Mouse (Mus musculus) adrenal gland (tissue): ENCODE measurements around the gene Palm3.

Experiments used
- intact Hi-C: fragments of 180-260 bp; cut with DNase I; formaldehyde crosslinking; loops from one replicate; pipeline ENCODE4 v1.15.1; 2025
- microRNA-seq, 2 experiments: library from miRNA; unstranded; fragments of <30 nt; microRNA quantifications; one replicate each; pipeline ENCODE4; 2019

The Palm3 gene

DNA sequence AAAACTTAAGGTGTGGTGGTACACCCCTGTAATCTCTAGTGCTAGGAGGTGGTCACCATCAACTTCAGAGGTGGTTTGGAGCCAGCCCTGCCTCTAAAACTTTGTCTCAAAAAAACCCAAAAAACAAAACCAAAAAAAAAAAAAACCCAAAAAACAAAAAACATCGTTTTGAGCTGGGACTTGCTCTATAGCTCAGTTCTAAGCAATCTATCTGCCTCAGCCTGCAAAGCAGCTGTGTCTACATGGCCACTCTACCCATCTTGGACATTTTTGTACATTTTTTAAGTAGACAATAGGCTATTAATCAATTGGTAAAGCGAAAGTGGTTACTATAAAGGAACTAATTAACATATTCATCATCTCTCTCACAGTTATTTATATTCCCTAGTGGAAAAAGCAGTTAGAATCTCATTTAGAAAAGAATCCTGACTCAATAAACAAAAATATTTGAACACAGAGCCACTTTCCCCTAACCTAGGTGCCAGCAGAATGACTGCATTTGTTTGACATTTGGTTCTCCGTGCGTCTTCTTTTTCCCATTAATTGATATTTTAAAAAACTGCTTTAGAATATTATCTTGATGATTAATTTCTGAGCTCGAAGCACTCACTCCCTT lies 44.3 kb downstream of the Palm3 start:
- intact Hi-C loops, result no loop called here

DNA sequence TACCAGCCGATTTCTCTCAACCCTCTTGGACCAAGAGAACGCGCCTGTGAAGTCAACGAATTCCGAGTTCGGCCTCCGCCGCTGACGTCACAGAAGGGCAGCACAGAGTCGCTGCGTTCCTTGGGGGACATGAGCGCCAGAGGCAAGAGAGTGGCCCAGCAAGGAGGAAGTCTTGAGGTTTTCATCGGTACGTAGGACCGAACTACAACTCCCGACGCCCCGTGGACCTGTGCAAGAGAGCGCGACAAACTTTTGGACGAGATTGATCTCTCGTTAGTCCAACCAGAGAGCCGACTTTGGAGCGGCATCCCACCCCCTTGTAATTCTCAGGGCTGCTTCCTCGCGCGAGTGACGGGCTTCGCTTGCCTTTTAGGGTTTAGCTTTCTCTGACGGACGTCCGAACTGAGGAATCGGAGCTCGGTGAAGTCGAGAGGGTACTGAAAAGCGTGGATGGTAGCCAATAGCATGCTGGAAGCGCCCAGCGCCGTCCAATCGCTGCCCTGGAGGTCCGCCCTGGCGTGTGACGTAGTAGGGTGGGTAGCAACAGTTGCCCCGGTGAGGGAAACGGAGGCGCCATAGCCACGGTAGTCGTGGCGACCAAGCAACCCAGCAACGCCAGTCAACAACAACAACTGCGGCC lies 45.1 kb downstream of the Palm3 start, which contains the start of gene Rfx1:
Gene Rfx1, plus strand, starts transcription at position 544 of the 640 bp plus-strand sequence.
- intact Hi-C loops, result no loop called here

DNA sequence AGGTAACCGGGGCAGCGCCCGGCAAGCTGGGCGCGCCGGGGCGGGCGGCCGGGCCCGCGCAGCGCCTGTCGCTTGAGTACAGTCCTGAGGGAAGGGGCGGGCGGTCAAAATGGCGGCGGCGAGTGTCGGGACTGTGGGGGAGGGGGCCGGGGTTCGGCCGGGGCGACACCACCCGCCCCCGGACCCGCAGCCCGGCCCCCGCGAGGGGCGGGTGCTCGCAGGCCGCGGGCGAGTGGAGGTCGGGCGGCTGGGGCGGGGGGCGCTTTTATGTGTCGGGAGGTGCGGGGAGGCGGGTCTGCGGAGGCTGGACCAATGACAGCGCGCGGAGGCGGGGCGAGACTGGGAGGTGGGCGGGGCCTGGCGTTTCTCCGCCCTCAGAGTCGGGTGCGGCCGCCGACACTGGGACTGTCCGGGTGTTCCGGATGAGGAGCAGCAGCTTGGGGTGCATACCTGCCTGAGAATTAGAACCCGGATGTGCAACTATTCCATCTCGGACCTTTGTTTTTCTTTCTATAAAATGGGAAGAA lies 45.8 kb downstream of the Palm3 start:
- intact Hi-C loops, result no loop called here

DNA sequence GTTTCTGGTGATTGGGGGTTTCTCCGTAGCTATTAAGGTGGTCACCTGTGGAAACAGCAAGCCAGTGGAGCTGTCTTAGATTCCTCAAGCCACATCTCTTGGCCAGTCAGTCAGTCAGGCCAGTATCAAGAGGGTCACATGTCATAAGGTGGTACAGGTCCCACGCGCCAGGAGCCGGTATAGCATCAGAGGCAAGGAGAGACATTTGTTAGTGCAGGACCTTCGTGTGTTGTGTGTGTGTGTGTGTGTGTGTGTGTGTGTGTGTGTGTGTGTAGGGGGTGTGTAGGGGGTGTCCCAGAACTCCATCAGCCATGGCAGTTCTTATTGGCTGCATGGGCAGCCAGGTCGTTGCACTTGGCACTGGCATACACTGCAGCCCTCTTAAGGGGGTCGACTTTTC lies 46.6 kb downstream of the Palm3 start:
- intact Hi-C loops, result no loop called here

DNA sequence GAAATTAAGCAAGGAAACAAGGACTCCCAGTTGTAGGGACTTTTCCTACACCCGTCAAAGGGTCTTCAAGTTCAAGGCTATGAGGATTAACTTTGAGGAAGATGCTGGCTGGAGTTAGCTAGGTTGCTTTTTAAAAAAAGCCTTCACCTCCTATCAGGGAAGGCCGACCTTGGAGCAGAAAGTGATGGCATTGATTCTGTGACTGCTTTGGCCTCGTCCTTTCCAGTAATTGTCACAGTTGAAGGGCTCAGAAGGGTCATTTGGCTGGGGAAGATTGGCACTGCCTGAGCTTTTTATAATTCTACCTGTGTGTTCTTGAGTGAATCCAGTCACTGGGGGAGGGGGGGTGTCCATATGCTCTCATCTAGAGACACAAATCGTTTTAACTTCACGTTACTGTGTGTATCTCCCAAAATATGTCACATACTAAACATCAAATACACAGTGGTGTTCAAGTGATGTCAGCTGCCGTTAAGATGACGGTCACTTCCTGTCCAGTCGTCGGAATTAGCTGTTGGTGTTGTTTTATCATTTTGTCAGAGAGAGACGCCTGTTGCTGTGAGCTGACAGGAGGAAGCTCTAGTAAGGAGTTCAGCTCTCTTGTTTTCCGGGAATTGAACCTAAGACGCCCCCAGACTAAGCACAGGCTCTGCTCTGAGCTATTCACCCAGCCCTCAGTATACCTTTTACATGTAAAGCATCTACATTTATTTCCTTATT lies 47.2 kb downstream of the Palm3 start:
- intact Hi-C loops, result no loop called here

DNA sequence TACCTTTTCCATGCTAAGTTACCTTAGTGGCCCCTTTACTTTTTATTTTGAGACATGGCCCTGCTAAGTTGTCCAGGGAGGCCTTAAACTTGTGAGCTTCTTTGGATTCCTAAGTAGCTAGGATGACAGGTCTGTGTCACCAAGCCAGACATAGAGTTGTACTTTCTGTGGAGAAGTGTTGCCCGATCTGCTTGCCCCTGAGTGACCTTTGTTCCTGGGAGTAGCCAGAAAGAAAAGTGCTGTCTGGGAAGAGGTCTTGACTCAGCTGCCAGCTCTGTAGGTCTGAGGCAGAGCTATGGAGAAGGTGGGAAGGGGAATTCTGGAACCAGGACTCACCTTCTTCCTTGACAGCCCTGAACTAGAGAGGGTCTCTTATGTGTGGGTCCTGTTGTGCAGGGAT lies 47.9 kb downstream of the Palm3 start:
- intact Hi-C loops, result no loop called here

DNA sequence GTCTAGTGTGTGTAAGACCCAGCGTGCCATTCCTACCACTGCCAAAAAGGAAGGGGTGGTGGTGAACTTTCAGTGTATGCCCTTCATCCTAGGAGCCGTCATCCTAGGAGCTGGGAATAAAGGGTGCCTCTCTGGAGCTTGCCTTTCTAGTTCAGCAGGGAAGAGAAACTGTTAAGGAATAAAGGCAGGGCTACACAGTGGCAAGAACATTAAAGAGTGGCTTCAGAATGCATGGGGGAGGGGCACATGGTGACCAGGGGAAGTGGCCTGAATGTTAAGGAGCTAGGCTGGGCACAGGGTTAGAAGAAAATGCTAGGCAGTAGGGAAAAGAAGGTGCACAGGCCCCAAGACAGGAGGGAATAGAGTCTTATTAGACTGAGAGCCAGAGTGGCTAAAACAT lies 48.5 kb downstream of the Palm3 start:
- intact Hi-C loops, result no loop called here

DNA sequence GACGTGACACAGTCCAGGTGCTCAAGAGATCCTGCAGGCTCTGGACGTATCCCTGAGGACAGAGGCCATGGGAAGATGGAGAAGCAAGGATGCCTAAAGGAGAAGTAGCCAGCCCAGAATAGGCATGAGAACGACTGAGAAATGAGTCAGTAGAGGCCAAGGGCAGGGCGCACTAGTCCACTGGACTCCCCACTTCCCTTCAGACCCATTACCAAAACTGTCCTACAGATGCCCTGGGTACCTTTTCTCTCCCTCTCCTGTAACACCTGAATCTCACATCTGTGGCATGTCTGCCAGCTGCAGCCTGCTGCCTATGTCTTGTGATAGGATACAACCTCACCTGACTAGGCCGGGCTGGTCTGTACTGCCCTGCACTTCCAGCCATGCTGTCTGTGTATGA lies 49.0 kb downstream of the Palm3 start:
- intact Hi-C loops, result no loop called here

DNA sequence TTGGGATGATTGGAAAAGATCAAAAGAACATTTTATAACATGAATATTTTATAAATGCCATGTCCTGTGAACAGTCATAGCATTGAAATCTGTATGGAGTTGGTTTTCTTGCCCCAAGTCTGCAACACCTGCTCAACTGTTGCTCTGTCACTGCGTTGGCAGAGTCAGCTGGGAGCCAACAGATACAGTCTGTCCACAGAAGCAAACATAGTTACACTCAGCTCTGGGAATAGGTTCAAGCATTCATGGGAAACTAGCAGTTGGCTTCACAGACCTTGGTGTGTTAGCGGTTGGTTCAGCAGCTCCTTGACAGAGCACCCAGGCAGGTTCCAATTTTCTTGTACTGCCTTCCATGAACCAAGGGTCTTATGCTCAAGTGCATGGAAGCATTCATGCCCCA lies 49.4 kb downstream of the Palm3 start:
- intact Hi-C loops, result no loop called here

DNA sequence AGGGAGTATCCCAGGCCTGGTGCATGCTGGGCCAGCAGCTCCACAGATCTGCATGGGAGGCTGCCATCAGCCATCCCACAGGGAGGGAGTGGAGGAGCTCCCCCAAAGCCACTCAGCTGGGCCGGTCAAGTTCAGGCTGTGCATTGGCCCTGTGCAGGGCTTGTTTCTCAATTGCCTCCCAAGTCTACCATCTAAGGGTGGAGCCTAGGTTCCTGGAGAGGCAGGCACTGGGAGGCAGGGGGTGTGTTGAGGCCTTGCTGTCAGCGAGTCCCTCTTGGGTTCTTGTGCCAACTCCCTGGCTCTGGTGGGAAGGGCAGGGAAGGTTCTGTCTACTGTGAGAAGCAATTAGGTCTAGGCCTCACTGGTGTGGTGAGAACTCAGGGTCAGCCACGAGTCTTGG lies 50.6 kb downstream of the Palm3 start:
- intact Hi-C loops, result no loop called here

DNA sequence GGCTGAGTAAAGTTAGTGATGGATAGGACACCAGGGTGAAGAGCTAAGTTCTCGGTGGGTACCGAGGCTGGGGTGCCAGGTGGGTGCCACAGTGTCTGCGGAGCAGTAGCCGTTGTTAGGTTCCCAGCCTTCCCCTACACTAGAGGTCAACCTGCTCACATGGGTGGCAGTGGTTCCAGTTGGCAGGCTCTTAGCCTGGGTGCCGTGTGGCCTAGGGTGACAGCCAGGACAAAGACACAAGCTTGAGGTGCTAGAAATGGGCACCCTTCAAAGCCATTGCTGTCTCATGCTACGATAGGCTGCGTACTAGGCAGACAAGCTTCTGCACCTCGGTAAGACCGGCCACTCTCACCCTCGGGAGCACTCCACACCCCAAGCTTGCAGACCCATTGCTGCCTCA lies 51.0 kb downstream of the Palm3 start:
- intact Hi-C loops, result no loop called here

DNA sequence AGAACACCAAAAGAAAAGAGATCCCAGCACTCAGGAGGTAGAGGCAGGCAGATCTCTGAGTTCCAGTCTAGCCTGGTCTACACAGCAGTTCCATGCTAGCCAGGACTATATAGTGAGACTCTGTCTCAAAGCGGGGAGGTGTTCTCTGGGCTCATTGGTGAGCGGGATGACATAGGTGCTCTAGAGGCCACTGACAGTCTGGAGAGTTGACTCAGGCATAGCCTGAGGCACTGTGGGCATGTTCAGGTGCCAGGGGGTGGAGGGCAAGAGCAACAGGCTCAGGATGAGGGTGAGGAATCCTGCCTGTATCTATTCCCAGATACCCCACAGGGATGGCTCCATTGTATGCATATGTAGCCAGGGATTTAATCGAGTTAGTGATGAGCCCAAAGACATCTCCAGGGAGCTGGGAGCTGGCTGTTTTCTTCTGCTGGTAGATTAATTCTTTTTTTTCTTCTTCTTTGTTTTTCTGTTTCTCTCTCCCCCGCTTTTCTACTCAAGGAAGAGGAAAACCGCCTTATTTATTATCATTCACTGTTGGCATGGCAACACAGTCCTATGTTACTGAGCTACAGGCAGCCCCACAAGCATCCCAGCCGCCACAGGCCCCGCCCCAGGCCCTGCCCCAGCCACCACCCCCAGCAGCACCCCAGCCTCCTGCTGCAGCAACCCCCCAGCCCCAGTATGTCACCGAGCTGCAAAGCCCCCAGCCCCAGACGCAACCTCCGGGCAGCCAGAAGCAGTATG lies 52.1 kb downstream of the Palm3 start:
- intact Hi-C loops, result no loop called here

DNA sequence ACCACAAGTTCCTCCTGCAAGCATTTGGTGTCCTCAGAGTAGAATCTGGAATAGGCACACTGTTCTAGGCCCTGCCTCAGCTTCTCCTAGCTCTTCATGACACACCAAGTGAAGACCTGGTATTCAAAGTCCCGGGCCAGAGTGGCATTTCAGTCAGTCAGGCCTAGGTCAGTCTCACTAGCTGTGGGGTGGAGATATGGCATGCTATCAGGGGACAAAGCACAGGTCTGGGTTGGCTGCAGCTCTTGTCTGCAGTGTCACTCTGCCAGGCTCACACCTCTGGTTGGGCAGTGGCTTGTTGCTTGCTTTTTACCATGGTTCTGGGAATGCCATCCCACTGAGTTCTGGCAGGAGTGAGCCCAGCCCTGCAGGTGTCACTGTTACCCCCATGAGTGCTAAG lies 55.1 kb downstream of the Palm3 start:
- intact Hi-C loops, result no loop called here

DNA sequence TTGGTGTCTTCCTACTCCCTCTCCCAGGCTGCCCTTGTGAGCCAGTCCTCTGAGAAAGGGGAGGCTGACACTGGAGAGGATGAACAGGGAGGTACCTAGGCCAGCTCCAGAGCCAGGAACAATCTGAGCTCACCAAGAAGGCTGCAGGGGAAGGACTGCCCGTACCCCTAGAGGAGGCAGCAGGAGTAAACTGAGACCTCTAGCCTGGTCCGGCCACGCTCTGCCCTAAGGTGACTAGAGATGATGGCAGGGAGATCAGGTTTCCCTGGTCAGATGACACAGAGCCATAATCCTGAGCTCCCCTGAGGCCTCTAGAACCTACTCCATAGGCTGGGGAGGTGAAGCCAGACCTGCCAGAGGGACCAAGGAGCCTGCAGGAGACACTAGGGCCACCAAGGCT lies 55.6 kb downstream of the Palm3 start:
- intact Hi-C loops, result no loop called here

DNA sequence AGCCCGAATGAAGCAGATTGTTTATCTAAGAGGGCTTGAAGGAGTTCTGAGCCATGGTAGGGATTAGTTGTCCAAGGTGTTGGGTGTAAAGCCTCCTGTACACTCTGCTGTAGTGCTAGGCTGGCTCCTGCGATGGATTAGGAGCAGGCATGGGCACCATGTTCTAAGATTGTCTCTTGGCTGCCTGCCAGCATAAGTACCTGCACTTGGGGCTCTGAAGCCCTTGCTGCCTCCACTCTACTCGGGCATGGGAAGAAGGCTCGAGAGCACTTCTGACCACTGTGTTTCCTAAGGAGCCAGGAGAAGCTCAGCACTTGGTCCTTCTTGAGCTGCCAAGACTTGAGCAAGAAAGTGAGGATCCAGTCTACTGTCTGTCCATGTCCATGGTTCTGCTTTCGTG lies 57.9 kb downstream of the Palm3 start:
- intact Hi-C loops, result no loop called here

Small RNAs within 50 kb of the gene (microRNA-seq; reads per million reads assigned to microRNA genes)
- gene Mir1199 (0.34 to 1.6 reads per million in 2 experiments), gene Mir8111 (6.0 to 7.9 reads per million in 2 experiments)
